Mouse (Mus musculus) hindbrain, embryonic 11.5 days (tissue): ENCODE results near the gene Evl. TPM values are rescaled to one million over a fixed set of nuclear protein-coding genes. Genes with fewer than 3 reads are reported as not detected.

Experiments
- ATAC-seq: fragments of 200-750 bp; cut with Nextera tagmentation; 2 replicates; pipeline ENCODE4 v1.8.0; 2017; ENCODE audit warnings: mild to moderate bottlenecking, moderate TSS enrichment, moderate library complexity; ENCODE audit not compliant: low FRiP score
- DNase-seq: peaks from one replicate; pipeline ENCODE4 v3.0.0-alpha.2; 2015; ENCODE audit warnings: low spot score
- H3K27ac ChIP-seq: fragments of 300-500 bp; sonication (generic); 2 replicates; pipeline ENCODE4 v1.5.1; 2014; ENCODE audit warnings: mild to moderate bottlenecking, low read depth, low read length
- H3K27me3 ChIP-seq: fragments of 300-500 bp; sonication (generic); 2 replicates; pipeline ENCODE4 v1.6.1; 2014; ENCODE audit warnings: mild to moderate bottlenecking, low read length, moderate library complexity, mixed read lengths; ENCODE audit not compliant: control insufficient read depth, insufficient read depth
- H3K36me3 ChIP-seq: fragments of 300-500 bp; sonication (generic); 2 replicates; pipeline ENCODE4 v1.6.1; 2014; ENCODE audit warnings: mild to moderate bottlenecking, low read length, moderate library complexity, mixed read lengths; ENCODE audit not compliant: control insufficient read depth, insufficient read depth
- H3K4me1 ChIP-seq: fragments of 300-500 bp; sonication (generic); replicated peaks from 2 replicates; pipeline ENCODE4 v1.6.1; 2014; ENCODE audit warnings: low read length, mixed read lengths; ENCODE audit not compliant: control insufficient read depth, insufficient read depth
- H3K4me2 ChIP-seq: fragments of 300-500 bp; sonication (generic); replicated peaks from 2 replicates; pipeline ENCODE4 v1.6.1; 2014; ENCODE audit warnings: mild to moderate bottlenecking, low read depth, low read length
- H3K4me3 ChIP-seq: fragments of 300-500 bp; sonication (generic); 2 replicates; pipeline ENCODE4 v1.5.1; 2014; ENCODE audit warnings: low read depth, low read length
- H3K9ac ChIP-seq: fragments of 300-500 bp; sonication (generic); 2 replicates; pipeline ENCODE4 v1.6.1; 2014; ENCODE audit warnings: low read depth, low read length
- H3K9me3 ChIP-seq: fragments of 300-500 bp; sonication (generic); 2 replicates; pipeline ENCODE4 v1.6.1; 2016; ENCODE audit warnings: low read length; ENCODE audit not compliant: control insufficient read depth
- WGBS: fragments of 180-500 bp; shearing (Covaris S2); extraction: QIAGEN DNeasy Blood & Tissue Kit; methylation state at CpG from one replicate; pipeline ENCODE4 v1.1.7; 2014; 5-methylcytosine and 5-hydroxymethylcytosine counted together
- polyA plus RNA-seq: library from polyadenylated mRNA; unstranded; fragments of >200 nt; fragmentation: Nextera tagmentation; extraction: Ambion mirVana; gene quantifications from 2 replicates; pipeline ENCODE4 v1.2.1, GENCODE M21; 2014

The Evl gene
- polyA plus RNA-seq, 1 experiment from 2014 or later = 109 TPM

DNA sequence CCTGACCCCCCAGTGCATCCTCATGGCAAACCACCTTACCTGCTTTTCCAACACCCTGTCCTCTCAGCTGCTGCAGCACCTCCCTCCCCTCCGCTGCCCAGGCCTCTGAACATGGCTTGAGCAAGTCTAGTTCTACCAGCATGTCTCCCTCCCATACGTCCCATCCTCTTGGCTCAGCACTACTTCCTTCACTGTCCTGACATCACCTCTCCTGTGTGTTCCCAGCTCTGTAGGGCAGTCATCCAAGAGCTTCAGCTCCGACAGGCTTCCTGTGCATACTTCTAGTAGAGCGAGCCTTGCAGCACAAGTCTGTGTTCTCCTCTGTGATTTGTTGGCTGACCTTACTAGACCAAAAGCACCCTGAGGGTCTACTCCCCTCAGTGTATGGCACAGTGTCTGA is 120.0 kb downstream of the Evl start:
- H3K27ac ChIP-seq = no peak overlapping the region
- no peak overlapping the region for H3K4me2 ChIP-seq
- 0 out of 2 replicates have a peak, but pooled peaks cover 5% of the 10 kb centered on the region for H3K36me3 ChIP-seq
- no peaks in the 10 kb centered on the region for H3K9me3 ChIP-seq
- no peak for DNase-seq
- no peak for ATAC-seq
- 95% methylated on average over 4 of the region's 4 CpGs for WGBS
- H3K9ac ChIP-seq = no peak overlapping the region
- H3K4me1 ChIP-seq = no peaks in the 10 kb centered on the region
- H3K27me3 ChIP-seq = no peaks in the 10 kb centered on the region
- H3K4me3 ChIP-seq = no peak overlapping the region

DNA sequence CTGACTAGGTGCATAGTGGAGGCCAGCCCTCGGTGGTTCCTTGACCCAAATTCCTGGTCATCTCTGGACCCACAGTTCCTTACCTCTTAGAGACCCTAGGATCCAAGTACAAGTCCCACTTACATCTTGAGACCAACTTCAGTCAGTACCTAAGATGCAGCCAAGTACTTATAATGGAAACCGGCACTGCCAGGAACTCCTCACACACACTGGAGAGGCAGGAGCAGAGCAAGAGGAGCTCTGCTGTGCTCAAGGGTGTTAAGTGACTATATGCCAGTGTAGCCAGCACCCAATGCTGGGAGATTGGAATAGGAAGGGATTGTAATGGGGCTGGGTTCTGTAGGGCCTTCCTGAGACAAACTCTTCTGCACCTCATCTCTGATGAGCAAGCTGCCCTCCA is 120.4 kb downstream of the Evl start:
- 0 out of 2 replicates have a peak, but pooled peaks cover 5% of the 10 kb centered on the region for H3K36me3 ChIP-seq
- 89% methylated on average over 2 of the region's 2 CpGs for WGBS
- no peak overlapping the region for H3K4me3 ChIP-seq
- H3K9ac ChIP-seq = no peak overlapping the region
- no peak overlapping the region for H3K27ac ChIP-seq
- H3K27me3 ChIP-seq = no peaks in the 10 kb centered on the region
- no peak overlapping the region for H3K4me2 ChIP-seq
- no peaks in the 10 kb centered on the region for H3K4me1 ChIP-seq
- no peak for DNase-seq
- ATAC-seq = no peak
- H3K9me3 ChIP-seq = no peaks in the 10 kb centered on the region

DNA sequence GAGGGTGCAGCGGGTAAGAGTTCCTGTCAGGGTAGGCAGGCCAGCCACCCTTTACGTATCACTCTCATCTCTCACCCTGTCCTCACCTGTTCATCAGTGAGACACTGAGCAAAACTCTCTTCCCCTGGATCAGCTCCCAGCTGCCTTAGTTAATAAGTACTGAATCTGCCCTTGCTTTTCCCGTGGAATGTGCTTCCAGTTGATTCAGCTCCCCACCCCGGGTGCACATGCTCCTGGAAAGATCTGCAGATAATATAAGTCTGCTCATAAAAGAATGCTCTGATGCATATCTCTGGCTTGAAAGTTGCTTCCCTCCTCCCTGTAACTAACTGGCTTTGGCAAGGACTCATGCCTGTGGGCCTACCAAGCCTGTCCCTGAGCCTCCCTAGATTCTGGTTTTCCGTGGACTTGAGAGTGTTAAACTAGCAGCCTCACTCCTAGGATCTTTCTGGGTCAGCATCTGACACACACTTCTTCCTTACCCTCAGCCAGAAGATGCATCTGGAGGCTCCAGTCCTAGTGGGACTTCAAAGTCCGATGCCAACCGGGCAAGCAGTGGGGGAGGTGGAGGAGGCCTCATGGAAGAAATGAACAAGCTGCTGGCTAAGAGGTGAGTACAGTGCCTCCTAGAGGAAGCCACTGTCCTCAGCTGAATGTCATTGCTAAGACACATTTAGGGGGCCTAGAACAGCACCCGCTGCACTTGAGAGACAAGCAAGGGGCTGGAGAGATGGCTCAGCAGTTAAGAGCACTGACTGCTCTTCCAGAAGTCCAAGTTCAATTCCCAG is 121.3 kb downstream of the Evl start:
- no peaks in the 10 kb centered on the region for H3K4me1 ChIP-seq
- no peak for ATAC-seq
- H3K9ac ChIP-seq = no peak overlapping the region
- no peak for DNase-seq
- H3K27me3 ChIP-seq = no peaks in the 10 kb centered on the region
- no peak overlapping the region for H3K4me3 ChIP-seq
- no peaks in the 10 kb centered on the region for H3K9me3 ChIP-seq
- no peak overlapping the region for H3K4me2 ChIP-seq
- peaks cover 10% of the 10 kb centered on the region; the same call in 1 of the 2 replicates for H3K36me3 ChIP-seq
- no peak overlapping the region for H3K27ac ChIP-seq
- WGBS = 83% methylated on average over 8 of the region's 8 CpGs

DNA sequence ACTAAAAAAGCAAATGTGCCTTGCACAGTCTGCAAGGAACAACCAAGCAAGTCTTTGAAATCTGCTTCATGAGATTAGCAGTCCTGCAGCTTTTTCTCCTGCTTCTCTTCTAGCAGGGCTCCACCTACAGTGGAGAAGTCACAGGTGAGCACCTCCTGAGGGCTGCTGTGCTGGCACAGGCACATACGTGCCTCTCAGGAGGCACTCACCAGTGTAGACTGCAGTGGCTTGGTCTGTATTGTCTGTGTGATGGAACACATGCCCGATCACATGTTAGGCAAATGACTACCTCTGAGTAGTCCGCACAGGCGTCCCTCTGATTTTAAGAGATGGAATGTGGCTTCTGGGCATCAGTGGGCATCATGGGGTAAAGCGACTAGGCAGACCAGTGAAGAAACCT is 122.6 kb downstream of the Evl start:
- ATAC-seq = no peak
- Histone ChIP-seq H3K27ac (no peak overlapping the region), H3K4me2 (no peak overlapping the region), H3K9me3 (no peaks in the 10 kb centered on the region), H3K9ac (no peak overlapping the region), H3K4me3 (no peak overlapping the region), H3K36me3 (peaks cover 13% of the 10 kb centered on the region; the same call in 1 of the 2 replicates), H3K4me1 (no peaks in the 10 kb centered on the region), H3K27me3 (no peaks in the 10 kb centered on the region)
- no peak for DNase-seq
- WGBS = 87% methylated on average over 5 of the region's 5 CpGs

DNA sequence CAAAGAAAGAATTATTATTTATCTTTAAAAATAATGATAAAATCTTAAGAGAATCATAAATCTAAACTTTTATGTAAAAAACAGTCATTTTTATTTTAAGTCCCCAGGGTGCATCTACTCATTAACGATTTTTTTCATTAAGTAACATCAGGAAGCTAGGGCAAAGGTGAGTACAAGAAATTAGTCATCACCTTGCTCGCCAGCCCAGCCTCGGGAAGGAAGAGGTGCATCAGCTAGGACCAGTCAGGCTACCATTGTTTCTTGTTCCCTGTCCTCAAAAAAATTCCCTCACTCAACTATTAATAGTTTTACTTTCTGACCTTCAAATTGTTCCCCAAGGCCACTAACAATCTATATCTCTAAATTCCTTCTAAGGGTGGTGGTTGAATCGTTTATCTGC is 123.8 kb downstream of the Evl start:
- Histone ChIP-seq H3K9ac (no peak overlapping the region), H3K4me3 (no peak overlapping the region), H3K36me3 (peaks cover 16% of the 10 kb centered on the region; the same call in 1 of the 2 replicates), H3K27me3 (no peaks in the 10 kb centered on the region), H3K4me1 (no peaks in the 10 kb centered on the region), H3K9me3 (no peaks in the 10 kb centered on the region), H3K4me2 (no peak overlapping the region), H3K27ac (no peak overlapping the region)
- 90% methylated on average over 4 of the region's 4 CpGs for WGBS
- no peak for DNase-seq
- no peak for ATAC-seq

DNA sequence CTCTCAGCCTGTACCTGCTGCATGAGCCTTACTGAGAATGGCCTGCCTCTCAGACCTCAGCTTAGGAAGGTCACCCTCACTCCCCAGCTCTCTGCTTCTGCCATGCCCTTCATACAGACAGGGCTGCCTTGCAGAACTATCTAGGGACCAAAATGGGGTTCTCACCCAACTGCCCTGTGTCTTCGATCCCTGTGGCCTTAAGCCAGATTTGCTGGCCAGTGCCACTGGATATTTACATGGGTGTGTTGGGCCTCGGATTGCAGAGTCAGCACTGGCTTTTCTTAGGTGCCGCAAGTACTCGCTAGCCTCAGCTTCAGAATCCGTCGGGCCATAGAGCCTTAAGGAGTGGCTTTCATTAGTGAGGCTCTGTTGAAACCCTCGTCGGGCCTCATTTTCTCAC is 126.3 kb downstream of the Evl start:
- Histone ChIP-seq H3K36me3 (peaks cover 15% of the 10 kb centered on the region; the same call in 1 of the 2 replicates), H3K4me3 (no peak overlapping the region), H3K4me2 (no peak overlapping the region), H3K27me3 (no peaks in the 10 kb centered on the region), H3K9ac (no peak overlapping the region), H3K4me1 (no peaks in the 10 kb centered on the region), H3K27ac (no peak overlapping the region), H3K9me3 (no peaks in the 10 kb centered on the region)
- no peak for DNase-seq
- WGBS = 94% methylated on average over 8 of the region's 8 CpGs
- ATAC-seq = no peak

DNA sequence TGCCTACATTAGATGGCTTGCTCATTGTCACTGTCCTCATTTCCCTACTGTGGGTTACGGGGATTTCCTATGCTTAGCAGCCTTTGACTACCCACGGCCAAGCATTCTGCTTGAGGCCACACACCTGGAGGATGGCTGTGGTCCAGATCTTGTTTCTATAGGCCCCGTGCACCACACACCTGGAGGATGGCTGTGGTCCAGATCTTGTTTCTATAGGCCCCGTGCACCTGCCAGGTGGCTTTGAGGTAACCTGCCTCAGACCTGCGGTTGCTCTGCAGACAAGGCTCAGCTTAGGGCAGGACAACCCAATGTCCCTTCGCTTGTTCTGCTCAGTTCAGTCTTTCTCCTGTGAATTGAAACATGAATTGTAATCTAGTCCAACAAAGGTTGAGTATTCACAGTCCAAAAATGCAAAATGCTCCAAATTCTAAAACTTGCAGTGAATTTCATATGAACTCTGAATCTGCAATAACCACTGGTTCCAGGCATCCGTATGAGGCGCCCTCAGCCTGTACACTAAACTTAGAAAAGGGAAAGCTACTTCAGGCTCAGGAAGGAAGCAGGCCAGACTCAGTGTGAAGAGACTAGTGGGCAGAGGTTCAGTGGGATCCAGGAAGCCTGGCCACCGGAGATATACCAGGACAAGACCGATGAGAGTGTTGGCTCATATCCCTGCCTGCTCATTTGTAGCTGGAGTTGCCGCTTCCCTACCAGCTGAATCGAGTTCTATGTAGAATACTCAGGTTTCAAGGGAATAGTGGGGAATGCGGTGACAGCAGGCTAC is 127.9 kb downstream of the Evl start:
- Histone ChIP-seq H3K4me1 (no peaks in the 10 kb centered on the region), H3K36me3 (peaks cover 17% of the 10 kb centered on the region), H3K9me3 (no peaks in the 10 kb centered on the region), H3K4me2 (no peak overlapping the region), H3K4me3 (no peak overlapping the region), H3K27me3 (no peaks in the 10 kb centered on the region), H3K27ac (no peak overlapping the region), H3K9ac (no peak overlapping the region)
- WGBS = 93% methylated on average over 13 of the region's 13 CpGs
- ATAC-seq (no peak), DNase-seq (no peak)

DNA sequence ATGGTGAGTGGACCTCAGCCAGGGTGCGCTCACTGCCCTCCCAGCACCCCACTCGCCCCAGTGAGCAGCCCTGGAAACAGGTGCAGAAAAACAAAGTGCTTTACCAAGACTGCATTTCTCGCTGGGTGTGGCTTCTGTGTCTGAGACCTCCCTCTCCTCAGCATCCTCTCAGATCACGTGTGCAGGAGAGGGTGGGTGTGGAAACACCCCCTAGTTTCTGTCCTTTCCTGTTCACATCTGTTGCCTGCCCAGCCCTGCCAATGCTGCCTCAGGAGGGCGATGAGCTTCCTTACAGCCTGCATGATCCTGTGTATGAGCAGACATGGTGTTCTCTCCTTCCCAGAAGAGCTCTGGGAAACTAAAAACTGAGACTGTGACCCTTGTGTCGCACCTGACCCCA is 131.9 kb downstream of the Evl start:
- Histone ChIP-seq H3K27me3 (no peaks in the 10 kb centered on the region), H3K27ac (no peak overlapping the region), H3K36me3 (peaks cover 11% of the 10 kb centered on the region), H3K4me3 (no peak overlapping the region), H3K4me2 (no peak overlapping the region), H3K9me3 (no peaks in the 10 kb centered on the region), H3K9ac (no peak overlapping the region), H3K4me1 (0 out of 2 replicates have a peak, but pooled peaks cover 3% of the 10 kb centered on the region)
- DNase-seq (no peak), ATAC-seq (no peak)
- WGBS = 85% methylated on average over 6 of the region's 6 CpGs
